Mouse (Mus musculus) layer of hippocampus, postnatal 14 days (tissue): Measurements from ENCODE around the gene 5031439G07Rik. TPM values are rescaled to one million over a fixed set of nuclear protein-coding genes. Genes with fewer than 3 reads are reported as not detected.
"Not testable (repeated sequence)": the region's sequence is repeated elsewhere in the genome, so short reads cannot be mapped to it uniquely, and the experiment has no call there.

ENCODE experiments used
- DNase-seq, 2 experiments: peaks; one replicate each; pipeline ENCODE4 v3.0.0; 2021 to 2022; ENCODE audit warnings: low spot score in 2 of 2, mixed read lengths in 1 of 2
- total RNA-seq, 2 experiments: library from RNA; stranded (reverse); gene quantifications; 2 replicates each; pipeline ENCODE4 v1.2.3; 2021

The 5031439G07Rik gene
- total RNA-seq, 2 experiments from 2014 or later: 114 TPM

DNA sequence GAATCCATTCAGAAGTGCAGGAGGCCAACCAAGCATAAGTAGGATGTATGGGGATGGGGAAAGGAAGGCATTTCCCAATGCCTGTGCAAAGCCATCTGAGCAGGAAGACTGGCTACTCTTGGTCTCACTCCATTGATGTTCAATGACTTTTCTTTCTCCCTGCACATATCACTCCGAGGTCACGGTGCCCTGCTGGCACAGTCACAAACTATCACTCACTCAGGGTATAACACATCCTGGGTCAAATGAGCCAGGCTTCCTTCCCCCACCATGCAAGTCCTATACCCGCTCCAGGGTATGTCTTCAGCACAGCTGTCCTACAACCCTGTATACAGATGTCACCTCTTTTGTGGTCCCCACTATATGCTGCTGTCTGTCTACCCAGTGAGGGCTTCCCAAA lies 30.0 kb downstream of the 5031439G07Rik start:
- DNase-seq: no peak

GRCm38 (mm10) chr15:84957851-84958250 lies 30.5 kb downstream of the 5031439G07Rik start:
- peak; percentile 66 to 89 for DNase-seq

DNA sequence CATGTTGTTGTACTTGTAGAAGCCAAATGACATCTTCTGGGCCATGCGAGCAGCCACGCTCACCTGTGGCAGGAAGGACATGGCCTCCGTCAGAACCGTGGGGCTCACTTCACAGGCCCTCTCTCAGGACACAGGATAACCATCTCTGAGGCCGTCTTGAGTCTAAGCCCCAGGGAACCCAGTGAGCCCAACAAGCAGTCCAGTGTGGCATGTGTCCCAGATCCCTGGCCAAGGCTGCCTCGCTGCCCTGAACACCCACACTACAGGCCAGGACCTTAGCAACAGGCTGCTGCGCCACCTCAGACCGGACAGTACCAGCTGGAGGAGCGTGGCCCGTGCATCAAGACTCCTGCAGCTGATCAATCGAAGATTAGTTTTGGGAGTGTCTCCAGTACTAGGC lies 35.1 kb downstream of the 5031439G07Rik start:
- DNase-seq: no peak

DNA sequence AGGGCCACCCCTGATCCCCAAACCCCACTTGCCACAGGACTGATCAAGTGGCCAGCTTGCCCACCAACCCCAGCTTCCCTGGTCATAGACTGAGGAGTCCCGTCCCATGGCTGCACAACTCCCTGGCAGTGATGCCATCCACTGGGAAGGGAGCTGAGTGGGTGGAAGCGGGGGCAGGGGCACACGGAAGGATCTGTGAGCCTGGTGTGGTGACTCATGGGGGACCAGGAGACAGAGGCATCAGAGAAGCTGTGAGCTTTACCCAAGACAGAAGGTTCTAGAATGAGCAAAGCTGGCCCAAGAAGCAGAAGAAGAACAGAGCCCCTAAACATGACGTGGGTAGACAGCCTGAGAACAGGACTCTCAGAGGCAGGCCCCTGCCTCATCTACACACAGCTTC lies 38.3 kb downstream of the 5031439G07Rik start:
- DNase-seq: no peak

- no peak for DNase-seq
These were observed 39.4 kb downstream of the 5031439G07Rik start for GRCm38 (mm10) chr15:84948990-84949389.

- DNase-seq: no peak
These were observed 44.0 kb downstream of the 5031439G07Rik start for GRCm38 (mm10) chr15:84944319-84944718.

DNA sequence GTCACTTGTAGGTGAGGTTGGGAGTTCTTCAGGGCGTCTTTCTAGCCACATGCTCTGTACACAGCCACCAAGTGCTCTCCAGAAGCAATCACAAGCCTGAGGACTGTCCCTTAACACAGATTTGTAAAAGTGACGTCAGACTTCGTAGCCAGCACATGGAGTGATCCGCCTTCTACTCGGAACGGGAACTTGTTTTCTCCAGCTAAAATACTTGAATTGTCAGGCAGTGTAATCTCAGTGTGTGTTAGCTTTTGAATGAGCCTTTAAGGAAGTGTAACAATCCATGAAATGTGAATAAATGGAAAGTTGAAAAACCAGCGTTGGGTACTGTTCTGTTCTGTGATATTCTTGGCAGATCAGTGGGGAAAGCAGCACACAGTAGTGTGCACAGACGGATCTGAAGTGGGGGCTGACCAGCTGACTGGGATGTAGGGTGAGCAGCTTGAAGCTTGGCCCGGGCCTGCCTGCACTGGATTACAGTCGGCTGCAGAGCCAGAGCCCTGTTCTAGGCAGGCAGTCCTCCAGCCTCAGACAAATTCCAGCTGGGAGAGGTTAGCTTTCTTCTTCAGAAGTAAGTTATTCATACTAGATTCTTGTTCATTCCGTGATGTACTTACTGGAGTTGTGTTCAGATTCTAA lies 45.6 kb downstream of the 5031439G07Rik start:
- peak; percentile 60 to 82 for DNase-seq

- DNase-seq: no peak
These were observed 48.2 kb downstream of the 5031439G07Rik start for GRCm38 (mm10) chr15:84940102-84940501.

- DNase-seq: peak in 1 of 2 experiments; percentile 60
These were observed 53.5 kb downstream of the 5031439G07Rik start for GRCm38 (mm10) chr15:84934901-84935300.

DNA sequence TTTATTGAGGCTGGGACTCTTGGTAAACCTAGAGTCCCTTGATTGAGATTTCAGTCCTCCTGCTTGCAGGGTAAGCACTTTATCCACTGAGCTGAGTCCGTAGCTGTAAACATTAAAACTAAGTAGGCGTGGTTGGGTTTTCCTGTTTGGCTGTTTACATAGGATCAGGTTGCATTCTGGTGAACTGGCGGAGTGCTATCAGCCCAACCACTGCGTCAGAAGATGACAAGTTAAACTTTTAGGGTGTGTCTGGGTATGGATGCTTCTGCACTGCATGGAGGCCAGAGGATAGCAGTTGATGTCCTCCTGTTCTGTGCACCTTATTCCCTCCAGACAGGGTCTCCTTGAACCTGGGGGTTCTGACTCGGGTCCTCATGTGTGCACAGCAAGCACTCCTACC lies 56.0 kb downstream of the 5031439G07Rik start:
- DNase-seq: no peak

GRCm38 (mm10) chr15:84925495-84926018 lies 62.8 kb downstream of the 5031439G07Rik start:
- DNase-seq: no peak

DNA sequence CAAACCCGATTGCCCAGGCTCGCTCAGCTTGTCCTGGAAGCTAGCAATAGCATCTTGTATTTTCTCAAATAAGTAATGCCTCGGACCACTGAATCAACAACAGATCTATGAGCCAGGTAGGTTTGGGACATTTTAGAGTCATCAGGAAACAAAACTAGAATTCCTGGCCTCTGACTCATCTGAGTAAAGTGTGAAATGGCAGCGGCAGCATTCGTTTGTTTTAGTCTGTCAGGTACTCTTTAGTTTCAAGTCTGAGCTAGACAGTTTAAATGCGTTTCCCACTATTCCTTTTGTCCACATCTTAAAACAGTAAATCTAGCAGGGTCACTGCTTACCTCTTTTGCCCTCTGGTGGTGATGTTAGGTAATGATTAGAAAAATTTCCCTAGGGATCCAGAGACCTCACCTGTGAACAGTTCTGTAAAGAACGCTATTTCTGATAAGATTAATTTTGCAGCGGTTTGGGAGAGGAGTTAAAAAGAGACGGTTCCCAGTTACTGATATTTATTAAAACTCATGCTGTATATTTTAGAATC lies 63.5 kb downstream of the 5031439G07Rik start:
- DNase-seq: peak in 1 of 2 experiments; percentile 67

- no peak for DNase-seq
These were observed 64.7 kb downstream of the 5031439G07Rik start for GRCm38 (mm10) chr15:84923508-84924181.

DNA sequence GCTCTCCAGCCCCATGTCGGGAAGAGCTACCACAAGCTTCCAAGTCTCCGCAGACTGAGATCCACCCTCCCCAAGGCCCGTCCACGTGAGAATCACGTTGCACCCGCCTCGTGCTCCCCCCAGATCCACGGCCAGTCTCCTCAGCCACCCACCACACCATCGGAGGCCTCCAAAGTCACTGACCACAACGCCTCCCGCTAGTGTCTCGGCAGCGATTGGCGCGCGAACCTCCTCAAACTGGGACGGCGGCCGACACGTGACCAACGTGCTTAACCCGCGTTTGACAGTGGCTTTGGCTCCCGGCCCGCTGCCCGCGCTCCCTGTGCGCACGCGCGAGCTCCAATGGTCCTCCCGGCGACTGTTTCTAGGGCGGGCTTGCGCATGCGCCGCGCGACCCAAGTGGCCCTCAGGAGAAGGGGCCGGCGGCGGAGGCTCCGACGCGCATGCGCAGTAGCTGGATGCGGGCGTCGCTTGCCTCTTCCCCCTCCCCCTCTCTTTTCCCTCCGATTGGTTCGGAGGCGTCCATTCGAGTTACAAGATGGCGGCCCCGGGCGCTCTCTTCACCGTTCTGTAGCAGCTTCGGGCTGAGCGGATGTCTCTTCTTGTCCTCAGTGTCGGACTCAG lies 65.4 kb downstream of the 5031439G07Rik start, which contains the start of gene Nup50:
TSS of gene Nup50 (plus strand) at position 528 of the 624 bp plus-strand sequence.
- peak; percentile 100 for DNase-seq

DNA sequence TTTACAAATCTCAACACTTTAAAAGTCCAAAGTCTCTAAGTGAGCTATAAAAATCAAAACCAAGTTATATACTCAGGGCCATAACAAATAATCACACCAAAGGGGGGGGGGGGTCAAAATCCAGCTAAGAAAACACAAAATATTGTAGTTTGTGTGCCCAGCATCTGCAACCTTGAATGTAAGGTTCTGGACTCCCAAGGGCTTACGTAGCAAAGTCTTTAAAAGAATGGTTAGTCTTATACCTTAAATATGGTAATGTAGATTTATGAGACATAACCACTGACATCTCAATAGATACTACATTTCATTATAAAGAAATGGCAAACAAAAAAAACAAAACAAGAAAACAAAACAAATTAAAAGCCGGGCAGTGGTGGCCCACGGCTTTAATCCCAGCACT lies 68.4 kb downstream of the 5031439G07Rik start, which contains the start of gene Gm29666:
TSS of gene Gm29666 (minus strand) at position 101 of the 400 bp plus-strand sequence.
- no peak for DNase-seq

- DNase-seq: peak in 1 of 2 experiments; percentile 29
These were observed 75.2 kb downstream of the 5031439G07Rik start for GRCm38 (mm10) chr15:84913201-84913600.

- DNase-seq: no peak
These were observed 84.4 kb downstream of the 5031439G07Rik start for GRCm38 (mm10) chr15:84903843-84904385.

DNA sequence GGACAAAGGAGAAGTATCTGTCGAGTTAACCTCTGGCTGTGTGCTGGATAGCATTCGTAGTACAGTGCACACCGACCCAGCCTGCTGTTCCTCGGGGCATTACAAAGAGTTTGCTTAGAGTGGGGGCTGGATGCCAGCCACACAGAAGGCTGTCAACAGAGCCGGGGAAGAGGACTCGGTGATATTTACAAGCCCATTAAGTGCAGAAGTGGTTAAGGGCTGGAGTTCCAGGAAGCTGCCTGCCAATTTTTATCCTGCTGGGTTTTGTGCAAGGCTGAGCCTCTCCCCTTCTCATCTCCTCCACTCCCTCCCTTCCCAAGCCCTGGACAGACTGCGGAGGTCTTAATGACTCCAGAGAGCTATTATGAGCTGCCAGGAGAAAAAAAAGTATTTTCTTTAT lies 90.3 kb downstream of the 5031439G07Rik start:
- DNase-seq: peak in 1 of 2 experiments; percentile 26

GRCm38 (mm10) chr15:84896664-84897063 lies 91.7 kb downstream of the 5031439G07Rik start:
- no peak for DNase-seq

DNA sequence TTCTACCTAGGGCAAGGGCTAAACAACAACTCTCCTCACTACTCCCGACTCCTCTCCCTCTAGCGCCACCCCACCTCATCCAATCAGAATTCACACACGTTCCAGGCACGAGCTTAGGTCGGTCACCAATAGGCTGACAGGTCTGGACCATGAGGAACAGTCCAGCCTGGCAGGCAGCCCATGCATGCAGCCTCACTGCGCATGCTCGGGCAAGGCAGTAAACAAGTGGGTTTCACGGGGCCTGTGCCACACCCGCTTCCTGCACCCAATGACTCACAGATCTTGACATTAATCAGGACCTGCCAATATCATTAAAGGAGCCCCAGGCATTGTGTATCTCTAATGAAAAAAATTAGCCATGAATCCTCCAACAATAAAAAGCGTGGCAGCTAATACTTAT lies 92.1 kb downstream of the 5031439G07Rik start:
- DNase-seq: not testable (repeated sequence)
